Mouse (Mus musculus) gastrocnemius, postnatal 36 days (tissue): Measurements from ENCODE around the gene Derl2. TPM values are rescaled to one million over a fixed set of nuclear protein-coding genes. Genes with fewer than 3 reads are reported as not detected.

Experiments used
- DNase-seq, 2 experiments: peaks; one replicate each; pipeline ENCODE4 v3.0.0; 2022
- intact Hi-C: fragments of 180-260 bp; cut with DNase I; formaldehyde crosslinking; loops from one replicate; pipeline ENCODE4 v1.15.1; 2025
- long read RNA-seq, 2 experiments: library from polyadenylated mRNA; stranded (forward); transcript quantifications; one replicate each; pipeline ENCODE4 v2.0.0; 2021
- total RNA-seq, 2 experiments: library from RNA; stranded (reverse); gene quantifications; 2 replicates each; pipeline ENCODE4 v1.2.3; 2021

The Derl2 gene
- 10 to 100 TPM; 11.7 to 12.6 TPM for total RNA-seq
- long read RNA-seq, experiment 1, transcript Derl2-206 (7 exons, 3,666 nt): major isoform, 26 of 52 reads
- long read RNA-seq, experiment 1, partial matches to known transcripts: 0 of 52 reads
- long read RNA-seq, experiment 1, other reads (novel, unspliced or antisense): 25 of 52 reads
- long read RNA-seq, experiment 2, transcript Derl2-206 (7 exons, 3,666 nt): major isoform, 23 of 43 reads
- long read RNA-seq, experiment 2, partial matches to known transcripts: 0 of 43 reads
- long read RNA-seq, experiment 2, other reads (novel, unspliced or antisense): 20 of 43 reads

- intact Hi-C loops: no loop called here
- DNase-seq: peak; percentile 97 to 98
Measured at GRCm38 (mm10) chr11:71019201-71020068, at the start of gene Derl2, which contains the start of gene Mis12. TSS of gene Derl2 (minus strand) at chr11:71019841. TSS of gene Mis12 (plus strand) at chr11:71019611.

- no peak for DNase-seq
- intact Hi-C loops: no loop called here
Measured at GRCm38 (mm10) chr11:71052554-71052953, 32.9 kb upstream of the Derl2 start.

GRCm38 (mm10) chr11:71039526-71040298, 20.1 kb upstream of the Derl2 start:
- no peak for DNase-seq
- intact Hi-C loops: no loop called here

GRCm38 (mm10) chr11:71033163-71033761, 13.6 kb upstream of the Derl2 start, which contains the start of gene 6330403K07Rik:
TSS of gene 6330403K07Rik (minus strand) at chr11:71033513.
- intact Hi-C loops: no loop called here
- DNase-seq: no peak

- no peak for DNase-seq
- intact Hi-C loops: no loop called here
Measured at GRCm38 (mm10) chr11:71032491-71033162, 13.0 kb upstream of the Derl2 start.

GRCm38 (mm10) chr11:71032070-71032469, 12.4 kb upstream of the Derl2 start:
- intact Hi-C loops: no loop called here
- DNase-seq: no peak

GRCm38 (mm10) chr11:71029403-71030118, 9.9 kb upstream of the Derl2 start:
- DNase-seq: no peak
- intact Hi-C loops: no loop called here

GRCm38 (mm10) chr11:71028280-71028679, 8.6 kb upstream of the Derl2 start:
- DNase-seq: no peak
- intact Hi-C loops: no loop called here

- no peak for DNase-seq
- intact Hi-C loops: no loop called here
Measured at GRCm38 (mm10) chr11:71018416-71019200, 1.0 kb downstream of the Derl2 start.

GRCm38 (mm10) chr11:71017051-71017450, 2.6 kb downstream of the Derl2 start:
- intact Hi-C loops: no loop called here
- no peak for DNase-seq

- intact Hi-C loops: no loop called here
- DNase-seq: no peak
Measured at GRCm38 (mm10) chr11:71012743-71013142, 6.9 kb downstream of the Derl2 start.

GRCm38 (mm10) chr11:71008321-71008720, 11.3 kb downstream of the Derl2 start:
- no peak for DNase-seq
- intact Hi-C loops: no loop called here

GRCm38 (mm10) chr11:71007831-71008230, 11.8 kb downstream of the Derl2 start:
- intact Hi-C loops: no loop called here

GRCm38 (mm10) chr11:71007026-71007425, 12.6 kb downstream of the Derl2 start:
- intact Hi-C loops: no loop called here
- no peak for DNase-seq

More at GRCm38 (mm10) chr11:71007831-71008230, 11.8 kb downstream of the Derl2 start:
- DNase-seq: no peak

- DNase-seq: no peak
- intact Hi-C loops: no loop called here
Measured at GRCm38 (mm10) chr11:71005046-71005445, 14.6 kb downstream of the Derl2 start.

- peak; percentile 92 to 93 for DNase-seq
- intact Hi-C loops: no loop called here
Measured at GRCm38 (mm10) chr11:71004316-71004773, 15.3 kb downstream of the Derl2 start, which contains the start of gene Dhx33. TSS of gene Dhx33 (minus strand) at chr11:71004437.

GRCm38 (mm10) chr11:71003611-71004315, 15.9 kb downstream of the Derl2 start:
- DNase-seq: peak in 1 of 2 experiments; percentile 35
- intact Hi-C loops: no loop called here
